Mouse (Mus musculus) lung, postnatal 0 days (tissue): ENCODE data around the gene Lypd3.

Experiments used
- CTCF ChIP-seq: IDR thresholded peaks from 2 replicates; pipeline ENCODE4 v1.5.1; 2016; ENCODE audit warnings: antibody characterized with exemption, mild to moderate bottlenecking
- EP300 ChIP-seq: IDR thresholded peaks from 2 replicates; pipeline ENCODE4 v1.6.1; 2016; ENCODE audit warnings: antibody characterized with exemption, mild to moderate bottlenecking, control low read depth

DNA sequence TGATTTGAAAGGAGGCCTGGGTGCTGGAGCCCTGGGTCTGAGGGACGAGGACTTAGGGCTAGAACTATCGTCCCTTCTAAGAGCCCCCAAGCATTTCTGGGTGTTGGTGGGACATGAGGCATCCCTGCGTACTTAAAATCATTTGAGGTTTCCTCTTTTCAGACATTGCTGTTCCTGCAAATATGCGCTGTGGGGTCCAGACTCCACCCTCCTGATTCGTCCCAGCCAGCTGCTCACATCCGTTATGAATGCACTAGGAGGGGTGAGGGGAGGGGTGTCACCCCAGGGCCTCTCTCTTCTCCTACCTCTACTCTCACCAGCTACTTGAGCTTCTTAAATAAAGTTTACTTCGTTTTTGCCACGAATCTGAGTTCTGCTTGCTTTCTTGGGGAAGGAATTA, 27.8 kb upstream of the Lypd3 start:
- no peak for TF ChIP-seq CTCF
- TF ChIP-seq EP300: no peak
